Mouse (Mus musculus): Measurements from ENCODE around the gene Nek8.

DNA sequence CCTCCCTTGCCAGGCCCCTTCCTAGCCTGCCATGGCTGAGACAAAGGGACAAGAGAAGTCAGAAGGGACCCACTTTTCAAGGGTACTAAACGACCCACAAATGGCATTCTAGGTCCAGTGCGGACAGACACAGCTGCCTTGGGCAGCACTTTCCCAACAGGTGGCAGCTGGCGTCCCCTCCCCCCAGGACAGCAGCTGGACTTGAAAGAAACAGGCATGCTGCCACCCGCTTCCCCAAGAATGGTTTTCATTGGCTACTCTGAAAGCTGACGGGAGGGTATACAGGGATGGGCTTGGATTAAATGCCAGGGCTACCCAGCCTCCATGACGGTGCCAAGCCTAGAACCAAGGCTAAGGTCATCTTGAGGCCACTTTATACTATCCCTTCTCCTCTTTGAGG lies 14.0 kb downstream of the Nek8 start:
- TF ChIP-seq POLR2A (IDR thresholded peaks at IDR 0.05; ENCODE audit: control insufficient read depth, low read depth, low read length), result no peak
- TF ChIP-seq CTCF (IDR thresholded peaks at IDR 0.05; ENCODE audit: control insufficient read depth, insufficient read depth, insufficient replicate concordance, low read depth, low read length), result no peak

All from testis, adult 2 months (tissue).